Mouse (Mus musculus): ENCODE measurements at regions not wholly inside any gene's neighbourhood (a gene's known extent, or its start where the extent isn't known, plus 50 kb on each side); places are given as distances from the start of the nearest gene placed in this dataset.
"Not testable (repeated sequence)": the region's sequence is repeated elsewhere in the genome, so short reads cannot be mapped to it uniquely, and the experiment has no call there.

DNA sequence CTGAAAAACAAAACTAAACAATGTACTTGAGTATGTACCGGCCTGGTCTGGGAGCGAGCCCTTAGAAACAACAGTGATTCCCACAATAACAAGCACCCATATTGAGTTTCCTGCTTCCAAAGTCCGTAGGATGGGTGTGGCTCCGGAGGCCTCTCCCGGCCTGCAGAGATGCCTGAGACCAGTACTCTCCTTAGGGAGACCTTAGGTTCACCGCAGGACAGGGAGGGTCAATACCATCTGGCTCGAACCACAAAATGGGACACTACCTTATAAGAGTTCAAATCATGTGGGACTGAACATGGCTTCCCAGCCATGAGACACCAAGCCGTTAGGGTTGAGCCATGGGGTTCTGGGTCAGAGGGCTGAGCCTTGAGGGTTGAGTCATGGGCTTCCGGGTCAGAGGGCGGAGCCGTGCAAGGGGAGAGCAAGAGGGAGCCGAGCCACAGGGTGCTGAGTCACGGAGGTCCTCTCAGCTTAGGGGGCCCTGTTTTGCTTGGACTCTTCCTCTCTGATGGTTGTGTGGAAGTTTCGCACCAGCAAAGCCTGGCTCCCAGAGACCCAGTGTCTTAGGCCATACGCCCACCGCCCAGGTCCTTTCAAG is 201.8 kb downstream of the Tcp10c start:
- not testable (repeated sequence) for H3K27ac ChIP-seq (ENCODE audit: insufficient read depth, low read length); H3K4me1 ChIP-seq (ENCODE audit: control insufficient read depth, insufficient read depth, low read length); H3K36me3 ChIP-seq (ENCODE audit: control insufficient read depth, insufficient read depth, low read length, poor library complexity, severe bottlenecking); H3K27me3 ChIP-seq (ENCODE audit: control insufficient read depth, insufficient read depth, low read length, poor library complexity, severe bottlenecking); H3K9me3 ChIP-seq (replicated peaks; ENCODE audit: control insufficient read depth, insufficient read depth, low read length, poor library complexity, severe bottlenecking); H3K9ac ChIP-seq (ENCODE audit: low read depth, poor library complexity, severe bottlenecking)
- peak overlapping the region; percentile 43 for H3K4me3 ChIP-seq (ENCODE audit: low read depth, low read length)
- TF ChIP-seq EP300 (IDR thresholded peaks at IDR 0.05; ENCODE audit: insufficient read depth, low read depth, low read length): 0 out of 2 replicates have a peak, but pooled peaks have one; percentile 16

DNA sequence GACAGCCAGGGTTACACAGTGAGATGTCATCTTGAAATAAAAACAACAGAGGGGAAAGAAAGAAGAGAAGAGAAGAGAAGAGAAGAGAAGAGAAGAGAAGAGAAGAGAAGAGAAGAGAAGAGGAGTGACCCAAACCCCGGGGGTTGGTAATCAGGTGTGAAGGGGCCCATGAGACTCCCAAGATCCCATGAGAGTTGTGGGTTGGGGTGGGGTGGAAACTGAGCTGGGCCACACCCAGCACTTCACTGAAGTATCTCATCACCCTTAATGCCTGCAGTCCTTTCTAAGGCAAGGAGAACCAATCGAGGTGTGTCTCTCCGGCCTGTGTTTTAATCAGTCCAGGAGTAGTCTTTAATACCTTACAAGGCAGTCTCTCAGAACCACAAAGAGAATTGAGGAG is 201.5 kb upstream of the Afdn start:
- TF ChIP-seq EP300 (IDR thresholded peaks at IDR 0.05; ENCODE audit: insufficient read depth, low read depth, low read length) (no peak), CTCF (IDR thresholded peaks at IDR 0.05; ENCODE audit: low read depth, low read length) (no peak), POLR2A (IDR thresholded peaks at IDR 0.05; ENCODE audit: insufficient read depth, low read length) (no peak)
- H3K4me3 ChIP-seq (ENCODE audit: low read depth, low read length): no peak overlapping the region
- no peaks in the 10 kb centered on the region for H3K4me1 ChIP-seq (ENCODE audit: control insufficient read depth, insufficient read depth, low read length)
- no peaks in the 10 kb centered on the region for H3K36me3 ChIP-seq (ENCODE audit: control insufficient read depth, insufficient read depth, low read length, poor library complexity, severe bottlenecking)
- no peaks in the 10 kb centered on the region for H3K27me3 ChIP-seq (ENCODE audit: control insufficient read depth, insufficient read depth, low read length, poor library complexity, severe bottlenecking)
- no peaks in the 10 kb centered on the region for H3K9me3 ChIP-seq (replicated peaks; ENCODE audit: control insufficient read depth, insufficient read depth, low read length, poor library complexity, severe bottlenecking)
- no peak overlapping the region for H3K9ac ChIP-seq (ENCODE audit: low read depth, poor library complexity, severe bottlenecking)
- H3K27ac ChIP-seq (ENCODE audit: insufficient read depth, low read length): no peak overlapping the region

DNA sequence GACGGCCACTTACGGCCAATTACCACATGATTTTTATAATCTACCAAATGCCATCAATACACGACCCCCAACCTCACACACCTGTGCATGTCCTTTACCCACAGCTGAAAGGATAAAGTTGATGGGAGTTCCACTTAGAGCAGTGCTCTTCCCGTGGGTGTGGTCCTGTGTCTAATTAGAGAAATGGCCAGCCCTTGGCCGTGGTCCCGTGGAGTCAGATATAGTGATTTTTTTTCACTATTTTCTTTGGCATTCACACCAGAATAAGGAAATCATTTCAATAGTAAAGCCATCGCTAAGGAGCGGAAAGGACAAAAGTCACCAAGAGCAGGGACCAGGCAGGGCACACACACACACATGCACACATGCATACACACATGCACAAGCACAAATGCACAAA is 199.0 kb upstream of the Afdn start:
- Histone ChIP-seq H3K4me3 (ENCODE audit: low read depth, low read length) (no peak overlapping the region), H3K36me3 (ENCODE audit: control insufficient read depth, insufficient read depth, low read length, poor library complexity, severe bottlenecking) (no peaks in the 10 kb centered on the region), H3K9me3 (replicated peaks; ENCODE audit: control insufficient read depth, insufficient read depth, low read length, poor library complexity, severe bottlenecking) (no peaks in the 10 kb centered on the region), H3K4me1 (ENCODE audit: control insufficient read depth, insufficient read depth, low read length) (peaks cover 2% of the 10 kb centered on the region), H3K27me3 (ENCODE audit: control insufficient read depth, insufficient read depth, low read length, poor library complexity, severe bottlenecking) (no peaks in the 10 kb centered on the region), H3K27ac (ENCODE audit: insufficient read depth, low read length) (no peak overlapping the region), H3K9ac (ENCODE audit: low read depth, poor library complexity, severe bottlenecking) (no peak overlapping the region)
- TF ChIP-seq CTCF (IDR thresholded peaks at IDR 0.05; ENCODE audit: low read depth, low read length) (no peak), EP300 (IDR thresholded peaks at IDR 0.05; ENCODE audit: insufficient read depth, low read depth, low read length) (no peak), POLR2A (IDR thresholded peaks at IDR 0.05; ENCODE audit: insufficient read depth, low read length) (no peak)

GRCm38 (mm10) chr17:13562974-13563373 is 197.4 kb upstream of the Afdn start:
- Histone ChIP-seq H3K9me3 (replicated peaks; ENCODE audit: control insufficient read depth, insufficient read depth, low read length, poor library complexity, severe bottlenecking) (no peaks in the 10 kb centered on the region), H3K9ac (ENCODE audit: low read depth, poor library complexity, severe bottlenecking) (no peak overlapping the region), H3K27me3 (ENCODE audit: control insufficient read depth, insufficient read depth, low read length, poor library complexity, severe bottlenecking) (no peaks in the 10 kb centered on the region), H3K4me3 (ENCODE audit: low read depth, low read length) (no peak overlapping the region), H3K36me3 (ENCODE audit: control insufficient read depth, insufficient read depth, low read length, poor library complexity, severe bottlenecking) (no peaks in the 10 kb centered on the region), H3K4me1 (ENCODE audit: control insufficient read depth, insufficient read depth, low read length) (peaks cover 2% of the 10 kb centered on the region), H3K27ac (ENCODE audit: insufficient read depth, low read length) (no peak overlapping the region)
- TF ChIP-seq CTCF (IDR thresholded peaks at IDR 0.05; ENCODE audit: low read depth, low read length) (no peak), EP300 (IDR thresholded peaks at IDR 0.05; ENCODE audit: insufficient read depth, low read depth, low read length) (no peak), POLR2A (IDR thresholded peaks at IDR 0.05; ENCODE audit: insufficient read depth, low read length) (no peak)

DNA sequence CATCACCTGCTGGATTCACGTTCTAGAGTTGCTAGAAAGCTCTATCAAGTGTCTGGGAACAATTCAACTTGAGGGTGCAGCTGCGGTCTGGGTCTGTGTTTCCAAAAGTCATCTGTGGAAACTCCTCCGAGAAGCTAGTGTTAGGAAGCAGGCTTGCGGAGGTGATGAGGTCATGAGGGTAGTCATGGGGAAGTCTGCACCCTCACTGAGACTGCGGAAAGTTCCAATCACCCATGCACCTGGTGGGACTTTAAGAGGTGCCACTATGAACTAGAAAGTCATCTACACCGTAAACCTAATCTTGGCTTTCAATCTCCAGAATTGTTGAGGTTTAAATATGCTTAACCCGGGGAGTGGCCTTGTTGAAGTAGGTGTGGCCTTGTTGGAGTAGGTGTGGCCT is 195.5 kb upstream of the Afdn start:
- no peaks in the 10 kb centered on the region for H3K27me3 ChIP-seq (ENCODE audit: control insufficient read depth, insufficient read depth, low read length, poor library complexity, severe bottlenecking)
- no peak overlapping the region for H3K9ac ChIP-seq (ENCODE audit: low read depth, poor library complexity, severe bottlenecking)
- H3K9me3 ChIP-seq (replicated peaks; ENCODE audit: control insufficient read depth, insufficient read depth, low read length, poor library complexity, severe bottlenecking): no peaks in the 10 kb centered on the region
- no peak for TF ChIP-seq EP300 (IDR thresholded peaks at IDR 0.05; ENCODE audit: insufficient read depth, low read depth, low read length)
- no peak overlapping the region for H3K4me3 ChIP-seq (ENCODE audit: low read depth, low read length)
- H3K27ac ChIP-seq (ENCODE audit: insufficient read depth, low read length): no peak overlapping the region
- no peaks in the 10 kb centered on the region for H3K36me3 ChIP-seq (ENCODE audit: control insufficient read depth, insufficient read depth, low read length, poor library complexity, severe bottlenecking)
- peaks cover 2% of the 10 kb centered on the region for H3K4me1 ChIP-seq (ENCODE audit: control insufficient read depth, insufficient read depth, low read length)

- no peak for TF ChIP-seq EP300 (IDR thresholded peaks at IDR 0.05; ENCODE audit: insufficient read depth, low read depth, low read length)
- no peak for TF ChIP-seq POLR2A (IDR thresholded peaks at IDR 0.05; ENCODE audit: insufficient read depth, low read length)
- no peak for TF ChIP-seq CTCF (IDR thresholded peaks at IDR 0.05; ENCODE audit: low read depth, low read length)
- H3K27ac ChIP-seq (ENCODE audit: insufficient read depth, low read length): no peak overlapping the region
- no peak overlapping the region for H3K9ac ChIP-seq (ENCODE audit: low read depth, poor library complexity, severe bottlenecking)
- H3K36me3 ChIP-seq (ENCODE audit: control insufficient read depth, insufficient read depth, low read length, poor library complexity, severe bottlenecking): no peaks in the 10 kb centered on the region
- peaks cover 2% of the 10 kb centered on the region for H3K4me1 ChIP-seq (ENCODE audit: control insufficient read depth, insufficient read depth, low read length)
- peak overlapping the region; percentile 5; the same call in 1 of the 2 replicates for H3K4me3 ChIP-seq (ENCODE audit: low read depth, low read length)
- no peaks in the 10 kb centered on the region for H3K9me3 ChIP-seq (replicated peaks; ENCODE audit: control insufficient read depth, insufficient read depth, low read length, poor library complexity, severe bottlenecking)
- no peaks in the 10 kb centered on the region for H3K27me3 ChIP-seq (ENCODE audit: control insufficient read depth, insufficient read depth, low read length, poor library complexity, severe bottlenecking)
Measured at GRCm38 (mm10) chr17:13566680-13567079, 193.7 kb upstream of the Afdn start.

All from ES-Bruce4 (cell line).